Mouse (Mus musculus) forebrain, embryonic 13.5 days (tissue): ENCODE data around the gene Gpc5. TPM values are rescaled to one million over a fixed set of nuclear protein-coding genes. Genes with fewer than 3 reads are reported as not detected.

Source experiments
- ATAC-seq: fragments of 200-750 bp; cut with Nextera tagmentation; 2 replicates; pipeline ENCODE4 v1.8.0; 2017
- H3K27ac ChIP-seq: fragments of 300-500 bp; sonication (generic); 2 replicates; pipeline ENCODE4 v1.5.1; 2015; ENCODE audit warnings: inconsistent platforms, mild to moderate bottlenecking, moderate library complexity
- H3K27me3 ChIP-seq: fragments of 300-500 bp; sonication (generic); 2 replicates; pipeline ENCODE4 v1.6.1; 2015; ENCODE audit warnings: mild to moderate bottlenecking, inconsistent platforms
- H3K36me3 ChIP-seq: fragments of 300-500 bp; sonication (generic); 2 replicates; pipeline ENCODE4 v1.6.1; 2015; ENCODE audit warnings: mild to moderate bottlenecking, inconsistent platforms; ENCODE audit not compliant: poor library complexity, severe bottlenecking
- H3K4me1 ChIP-seq: fragments of 300-500 bp; sonication (generic); 2 replicates; pipeline ENCODE4 v1.6.1; 2015; ENCODE audit warnings: inconsistent platforms
- H3K4me2 ChIP-seq: fragments of 300-500 bp; sonication (generic); 2 replicates; pipeline ENCODE4 v1.6.1; 2015; ENCODE audit warnings: inconsistent platforms, mild to moderate bottlenecking, moderate library complexity
- H3K4me3 ChIP-seq: fragments of 300-500 bp; sonication (generic); 2 replicates; pipeline ENCODE4 v1.5.1; 2015; ENCODE audit warnings: mild to moderate bottlenecking, inconsistent platforms
- H3K9ac ChIP-seq: fragments of 300-500 bp; sonication (generic); 2 replicates; pipeline ENCODE4 v1.6.1; 2015; ENCODE audit warnings: mild to moderate bottlenecking, inconsistent platforms
- H3K9me3 ChIP-seq: fragments of 300-500 bp; sonication (generic); replicated peaks from 2 replicates; pipeline ENCODE4 v1.6.1; 2016; ENCODE audit warnings: inconsistent platforms
- WGBS: fragments of 180-500 bp; shearing (Covaris S2); methylation state at CpG from one replicate; pipeline ENCODE4 v1.1.7; 2015; 5-methylcytosine and 5-hydroxymethylcytosine counted together
- polyA plus RNA-seq: library from polyadenylated mRNA; unstranded; fragments of >200 nt; fragmentation: Nextera tagmentation; extraction: Ambion mirVana; gene quantifications from 2 replicates; pipeline ENCODE4 v1.2.1, GENCODE M21; 2015

Gene Gpc5
- polyA plus RNA-seq, 1 experiment from 2014 or later, result 0.77 TPM

- peak; percentile 77 for ATAC-seq
- Histone ChIP-seq H3K36me3 (no peaks in the 10 kb centered on the region), H3K27me3 (no peaks in the 10 kb centered on the region), H3K9ac (no peak overlapping the region), H3K27ac (no peak overlapping the region), H3K4me1 (no peaks in the 10 kb centered on the region), H3K4me3 (no peak overlapping the region), H3K9me3 (no peaks in the 10 kb centered on the region), H3K4me2 (no peak overlapping the region)
- 87% methylated on average over 6 of the region's 6 CpGs for WGBS
Observed at GRCm38 (mm10) chr14:115269703-115270402, 177.8 kb downstream of the Gpc5 start.

- H3K36me3 ChIP-seq, result no peaks in the 10 kb centered on the region
- H3K9me3 ChIP-seq, result no peaks in the 10 kb centered on the region
- no peak overlapping the region for H3K4me3 ChIP-seq
- H3K27ac ChIP-seq, result no peak overlapping the region
- 79% methylated on average over 6 of the region's 6 CpGs for WGBS
- H3K27me3 ChIP-seq, result no peaks in the 10 kb centered on the region
- no peak overlapping the region for H3K4me2 ChIP-seq
- no peak overlapping the region for H3K9ac ChIP-seq
- ATAC-seq, result no peak
- no peaks in the 10 kb centered on the region for H3K4me1 ChIP-seq
Observed at GRCm38 (mm10) chr14:115270445-115270844, 178.4 kb downstream of the Gpc5 start.

- Histone ChIP-seq H3K4me2 (no peak overlapping the region), H3K27me3 (no peaks in the 10 kb centered on the region), H3K9me3 (no peaks in the 10 kb centered on the region), H3K4me1 (no peaks in the 10 kb centered on the region), H3K36me3 (no peaks in the 10 kb centered on the region), H3K4me3 (no peak overlapping the region), H3K27ac (no peak overlapping the region), H3K9ac (no peak overlapping the region)
- ATAC-seq, result no peak
Observed at GRCm38 (mm10) chr14:115282782-115283181, 190.8 kb downstream of the Gpc5 start.

- Histone ChIP-seq H3K27ac (no peak overlapping the region), H3K4me3 (no peak overlapping the region), H3K9me3 (no peaks in the 10 kb centered on the region), H3K27me3 (no peaks in the 10 kb centered on the region), H3K36me3 (no peaks in the 10 kb centered on the region), H3K9ac (no peak overlapping the region), H3K4me2 (no peak overlapping the region), H3K4me1 (no peaks in the 10 kb centered on the region)
- WGBS, result 85% methylated on average over 2 of the region's 2 CpGs
- no peak for ATAC-seq
Observed at GRCm38 (mm10) chr14:115324247-115324646, 232.2 kb downstream of the Gpc5 start.

DNA sequence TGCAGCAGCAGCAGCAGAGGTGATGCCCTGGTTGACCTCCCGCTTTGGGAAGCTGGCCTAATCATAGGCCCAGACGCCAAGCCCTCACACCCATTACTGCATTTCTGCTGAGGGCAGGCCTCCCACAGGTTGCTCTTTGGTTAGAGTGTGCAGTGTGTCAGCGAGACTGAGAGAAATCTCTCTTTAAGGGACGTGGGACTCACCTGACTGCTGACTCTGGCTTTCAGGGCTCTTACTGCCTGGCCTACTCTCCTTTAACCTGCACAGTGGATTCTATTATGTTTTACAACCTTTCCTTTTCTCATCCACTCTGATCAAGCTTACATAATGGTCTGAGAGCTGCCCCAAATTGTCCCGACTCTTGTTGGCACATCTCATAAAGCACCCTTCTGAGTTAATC is 234.4 kb downstream of the Gpc5 start:
- no peaks in the 10 kb centered on the region for H3K4me1 ChIP-seq
- H3K9me3 ChIP-seq, result no peaks in the 10 kb centered on the region
- H3K27ac ChIP-seq, result no peak overlapping the region
- no peak overlapping the region for H3K9ac ChIP-seq
- no peaks in the 10 kb centered on the region for H3K36me3 ChIP-seq
- WGBS, result 51% methylated on average over 5 of the region's 5 CpGs
- H3K4me3 ChIP-seq, result no peak overlapping the region
- no peaks in the 10 kb centered on the region for H3K27me3 ChIP-seq
- no peak for ATAC-seq
- H3K4me2 ChIP-seq, result no peak overlapping the region

- Histone ChIP-seq H3K4me1 (no peaks in the 10 kb centered on the region), H3K27me3 (no peaks in the 10 kb centered on the region)
- WGBS, result 82% methylated on average over 3 of the region's 3 CpGs
Observed at GRCm38 (mm10) chr14:115339084-115339483, 247.1 kb downstream of the Gpc5 start.

GRCm38 (mm10) chr14:115342597-115342996 is 250.6 kb downstream of the Gpc5 start:
- H3K27ac ChIP-seq, result no peak overlapping the region
- H3K9ac ChIP-seq, result no peak overlapping the region
- H3K27me3 ChIP-seq, result no peaks in the 10 kb centered on the region
- H3K4me2 ChIP-seq, result no peak overlapping the region
- no peaks in the 10 kb centered on the region for H3K4me1 ChIP-seq
- no peak overlapping the region for H3K4me3 ChIP-seq
- ATAC-seq, result no peak
- WGBS, result 74% methylated on average over 2 of the region's 2 CpGs
- no peaks in the 10 kb centered on the region for H3K9me3 ChIP-seq
- no peaks in the 10 kb centered on the region for H3K36me3 ChIP-seq

More at GRCm38 (mm10) chr14:115339084-115339483, 247.1 kb downstream of the Gpc5 start:
- Histone ChIP-seq H3K27ac (no peak overlapping the region), H3K9ac (no peak overlapping the region), H3K4me3 (no peak overlapping the region), H3K36me3 (no peaks in the 10 kb centered on the region), H3K4me2 (no peak overlapping the region), H3K9me3 (no peaks in the 10 kb centered on the region)
- ATAC-seq, result no peak

GRCm38 (mm10) chr14:115349448-115349847 is 257.4 kb downstream of the Gpc5 start:
- Histone ChIP-seq H3K4me1 (no peaks in the 10 kb centered on the region), H3K4me2 (no peak overlapping the region), H3K9ac (no peak overlapping the region), H3K27me3 (no peaks in the 10 kb centered on the region), H3K27ac (no peak overlapping the region), H3K4me3 (no peak overlapping the region), H3K9me3 (no peaks in the 10 kb centered on the region), H3K36me3 (no peaks in the 10 kb centered on the region)
- ATAC-seq, result no peak
- WGBS, result 33% methylated on average over 3 of the region's 3 CpGs

- Histone ChIP-seq H3K27me3 (no peaks in the 10 kb centered on the region), H3K9ac (no peak overlapping the region), H3K27ac (no peak overlapping the region), H3K4me2 (no peak overlapping the region), H3K36me3 (no peaks in the 10 kb centered on the region), H3K4me3 (no peak overlapping the region), H3K4me1 (no peaks in the 10 kb centered on the region), H3K9me3 (no peaks in the 10 kb centered on the region)
- ATAC-seq, result no peak
- 92% methylated on average over 3 of the region's 3 CpGs for WGBS
Observed at GRCm38 (mm10) chr14:115365320-115365935, 273.4 kb downstream of the Gpc5 start.

DNA sequence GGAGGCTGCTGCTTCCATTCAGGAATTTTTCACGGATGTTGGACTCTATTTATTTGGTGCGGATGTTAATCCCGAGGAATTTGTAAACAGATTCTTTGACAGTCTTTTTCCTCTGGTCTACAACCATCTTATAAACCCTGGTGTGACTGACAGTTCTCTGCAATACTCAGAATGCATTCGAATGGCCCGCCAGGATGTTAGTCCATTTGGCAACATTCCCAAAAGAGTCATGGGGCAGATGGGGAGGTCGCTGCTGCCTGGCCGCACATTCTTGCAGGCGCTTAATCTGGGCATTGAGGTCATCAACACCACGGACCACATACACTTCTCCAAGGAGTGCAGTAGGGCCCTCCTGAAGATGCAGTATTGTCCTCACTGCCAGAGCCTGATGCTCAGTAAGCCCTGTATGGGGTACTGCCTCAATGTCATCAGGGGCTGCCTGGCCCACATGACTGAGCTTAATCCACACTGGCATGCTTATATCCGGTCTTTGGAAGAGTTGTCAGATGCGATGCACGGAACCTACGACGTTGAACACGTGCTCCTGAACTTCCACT is 277.7 kb downstream of the Gpc5 start:
- no peak overlapping the region for H3K9ac ChIP-seq
- peak; percentile 27; the same call in 1 of the 2 replicates for ATAC-seq
- H3K36me3 ChIP-seq, result no peaks in the 10 kb centered on the region
- no peak overlapping the region for H3K4me3 ChIP-seq
- H3K27ac ChIP-seq, result no peak overlapping the region
- H3K9me3 ChIP-seq, result no peaks in the 10 kb centered on the region
- 63% methylated on average over 15 of the region's 15 CpGs for WGBS
- no peaks in the 10 kb centered on the region for H3K27me3 ChIP-seq
- no peak overlapping the region for H3K4me2 ChIP-seq
- no peaks in the 10 kb centered on the region for H3K4me1 ChIP-seq

GRCm38 (mm10) chr14:115371131-115371530 is 279.1 kb downstream of the Gpc5 start:
- WGBS, result 29% methylated on average over 1 of the region's 1 CpGs
- H3K27ac ChIP-seq, result no peak overlapping the region
- H3K27me3 ChIP-seq, result no peaks in the 10 kb centered on the region
- H3K4me3 ChIP-seq, result no peak overlapping the region
- H3K4me1 ChIP-seq, result no peaks in the 10 kb centered on the region
- H3K9ac ChIP-seq, result no peak overlapping the region
- no peaks in the 10 kb centered on the region for H3K9me3 ChIP-seq
- no peak overlapping the region for H3K4me2 ChIP-seq
- ATAC-seq, result no peak
- no peaks in the 10 kb centered on the region for H3K36me3 ChIP-seq

DNA sequence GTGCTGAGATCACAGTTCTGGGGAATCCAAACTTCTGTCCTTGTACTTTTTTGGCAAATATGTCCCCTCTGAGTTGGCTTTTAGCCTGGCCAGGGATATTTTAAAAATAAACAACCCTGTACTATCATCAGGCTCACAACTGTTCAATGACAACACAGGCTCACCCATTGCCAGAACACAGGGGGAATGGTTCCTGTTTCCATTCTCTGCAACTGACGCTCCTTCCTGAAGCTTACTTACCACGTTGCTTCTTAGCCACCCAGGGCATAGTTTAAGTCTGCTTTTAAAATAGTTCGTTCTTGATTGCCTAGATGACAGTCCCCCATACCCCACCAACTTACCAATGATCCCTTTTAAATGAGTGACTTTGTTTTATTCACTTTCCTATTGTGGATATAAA is 299.8 kb downstream of the Gpc5 start:
- whole genome bisulfite sequencing, result 80% methylated on average over 3 of the region's 3 CpGs
- Histone ChIP-seq H3K9me3 (no peaks in the 10 kb centered on the region), H3K9ac (no peak overlapping the region), H3K4me1 (no peaks in the 10 kb centered on the region), H3K27me3 (no peaks in the 10 kb centered on the region), H3K4me3 (no peak overlapping the region), H3K4me2 (no peak overlapping the region), H3K27ac (no peak overlapping the region), H3K36me3 (no peaks in the 10 kb centered on the region)
- ATAC-seq, result no peak
